Mouse (Mus musculus): ENCODE data around the gene Fam207a.

GRCm38 (mm10) chr10:77456507-77456906 is 59.1 kb downstream of the Fam207a start:
- TF ChIP-seq CTCF (conservative IDR thresholded peaks at IDR 0.05; ENCODE audit: insufficient read depth, insufficient read length, low read depth, low read length) (no peak), POLR2A (IDR thresholded peaks at IDR 0.05; ENCODE audit: low read depth, low read length) (no peak)
